Mouse (Mus musculus) cerebellum, adult 2 months (tissue): Measurements from ENCODE around the gene Gstp1. TPM values are rescaled to one million over a fixed set of nuclear protein-coding genes. Genes with fewer than 3 reads are reported as not detected.

Source experiments
- DNase-seq, 2 experiments: peaks; one replicate each; pipeline ENCODE4 v3.0.0; 2021
- H3K27ac ChIP-seq: fragments of 200-500 bp; 2 replicates; pipeline ENCODE4 v1.5.1; 2012; ENCODE audit warnings: low read length, control low read depth, inconsistent platforms; ENCODE audit not compliant: insufficient read depth
- H3K27me3 ChIP-seq: fragments of 200-500 bp; 2 replicates; pipeline ENCODE4 v1.6.1; 2012; ENCODE audit warnings: inconsistent platforms, mild to moderate bottlenecking, low read length, moderate library complexity; ENCODE audit not compliant: control insufficient read depth, insufficient read depth
- H3K4me1 ChIP-seq: fragments of 200-500 bp; 2 replicates; pipeline ENCODE4 v1.6.1; 2011; ENCODE audit warnings: low read length; ENCODE audit not compliant: control insufficient read depth, insufficient read depth
- H3K4me3 ChIP-seq: fragments of 200-500 bp; replicated peaks from 2 replicates; pipeline ENCODE3; 2011; ENCODE audit warnings: mild to moderate bottlenecking, low read depth, low read length, control low read depth; ENCODE audit not compliant: insufficient read depth
- CTCF ChIP-seq: fragments of 200-500 bp; IDR thresholded peaks from 2 replicates; pipeline ENCODE4 v1.5.1; 2011; ENCODE audit warnings: low read depth, mild to moderate bottlenecking, control low read depth, low read length, moderate library complexity, borderline replicate concordance; ENCODE audit not compliant: insufficient read depth
- POLR2A ChIP-seq: fragments of 200-500 bp; IDR thresholded peaks from 2 replicates; pipeline ENCODE4 v1.6.1; 2011; ENCODE audit warnings: low read length, control low read depth, borderline replicate concordance; ENCODE audit not compliant: insufficient read depth
- whole genome bisulfite sequencing: fragments of 180-500 bp; shearing (Covaris S2); methylation state at CpG from one replicate; pipeline ENCODE4 v1.1.7; 2018; 5-methylcytosine and 5-hydroxymethylcytosine counted together
- polyA plus RNA-seq: library from polyadenylated mRNA; depleted of rRNA; stranded (reverse); fragments of >200 nt; gene quantifications from 2 replicates; pipeline ENCODE4 v1.2.3, GENCODE M21; 2012

The Gstp1 gene
- polyA plus RNA-seq, 1 experiment = 561 TPM

GRCm38 (mm10) chr19:4059069-4059740 lies 21.4 kb upstream of the Gstp1 start, which contains the start of gene Gstp3:
Gene Gstp3 (minus strand): TSS chr19:4059569.
- Histone ChIP-seq H3K27me3 (no peaks in the 10 kb centered on the region), H3K27ac (no peak within 1 kb of the TSS), H3K4me3 (no peak within 1 kb of the TSS), H3K4me1 (peaks cover 16% of the 10 kb centered on the region)
- peak in 1 of 2 experiments; percentile 3 for DNase-seq
- WGBS = 87% methylated on average over 15 of the region's 15 CpGs
- no peak for TF ChIP-seq POLR2A
- TF ChIP-seq CTCF = no peak

GRCm38 (mm10) chr19:4058581-4058980 lies 20.8 kb upstream of the Gstp1 start:
- Histone ChIP-seq H3K4me3 (no peak overlapping the region), H3K4me1 (peaks cover 20% of the 10 kb centered on the region), H3K27me3 (no peaks in the 10 kb centered on the region), H3K27ac (no peak overlapping the region)
- WGBS = 95% methylated on average over 5 of the region's 5 CpGs
- TF ChIP-seq POLR2A = no peak
- TF ChIP-seq CTCF = no peak
- no peak for DNase-seq

- TF ChIP-seq CTCF (no peak), POLR2A (no peak)
- H3K27ac ChIP-seq = no peak overlapping the region
- 96% methylated on average over 7 of the region's 7 CpGs for WGBS
- H3K4me3 ChIP-seq = no peak overlapping the region
- DNase-seq = no peak
- H3K4me1 ChIP-seq = peaks cover 20% of the 10 kb centered on the region
- H3K27me3 ChIP-seq = no peaks in the 10 kb centered on the region
These were observed 20.2 kb upstream of the Gstp1 start for GRCm38 (mm10) chr19:4057962-4058361.

GRCm38 (mm10) chr19:4057389-4057788 lies 19.6 kb upstream of the Gstp1 start:
- H3K4me3 ChIP-seq = no peak overlapping the region
- no peak overlapping the region for H3K27ac ChIP-seq
- DNase-seq = no peak
- H3K4me1 ChIP-seq = peaks cover 20% of the 10 kb centered on the region
- H3K27me3 ChIP-seq = no peaks in the 10 kb centered on the region
- TF ChIP-seq POLR2A = no peak
- no peak for TF ChIP-seq CTCF
- 91% methylated on average over 13 of the region's 13 CpGs for WGBS

DNA sequence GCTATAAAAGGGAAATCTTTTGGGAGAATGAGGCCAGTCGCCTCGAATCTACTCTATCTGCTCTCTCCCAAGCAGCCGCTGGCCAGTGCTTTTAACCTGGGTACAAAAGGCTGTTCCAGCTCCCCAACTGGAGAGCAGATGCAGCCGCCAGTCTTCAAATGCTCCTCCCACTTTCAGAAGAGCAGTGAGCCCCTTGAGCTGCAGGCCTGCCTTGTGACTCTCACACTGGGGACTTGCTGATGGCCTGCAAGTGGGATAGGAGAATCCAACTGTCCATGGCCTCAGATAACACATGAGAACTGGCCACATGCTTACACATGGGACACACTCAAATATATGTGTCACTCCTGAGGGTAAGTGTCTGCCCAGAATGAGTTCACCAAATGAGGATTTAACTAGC lies 18.9 kb upstream of the Gstp1 start:
- H3K27me3 ChIP-seq = no peaks in the 10 kb centered on the region
- no peak for DNase-seq
- H3K4me3 ChIP-seq = no peak overlapping the region
- 71% methylated on average over 4 of the region's 4 CpGs for WGBS
- H3K27ac ChIP-seq = no peak overlapping the region
- no peak for TF ChIP-seq POLR2A
- TF ChIP-seq CTCF = no peak
- H3K4me1 ChIP-seq = peaks cover 20% of the 10 kb centered on the region

GRCm38 (mm10) chr19:4055947-4056693 lies 18.3 kb upstream of the Gstp1 start:
- no peak for DNase-seq
- H3K4me3 ChIP-seq = no peak overlapping the region
- H3K27ac ChIP-seq = peak overlapping the region; percentile 88
- H3K27me3 ChIP-seq = no peaks in the 10 kb centered on the region
- TF ChIP-seq CTCF (no peak), POLR2A (no peak)
- 63% methylated on average over 15 of the region's 15 CpGs for WGBS
- peaks cover 20% of the 10 kb centered on the region for H3K4me1 ChIP-seq

DNA sequence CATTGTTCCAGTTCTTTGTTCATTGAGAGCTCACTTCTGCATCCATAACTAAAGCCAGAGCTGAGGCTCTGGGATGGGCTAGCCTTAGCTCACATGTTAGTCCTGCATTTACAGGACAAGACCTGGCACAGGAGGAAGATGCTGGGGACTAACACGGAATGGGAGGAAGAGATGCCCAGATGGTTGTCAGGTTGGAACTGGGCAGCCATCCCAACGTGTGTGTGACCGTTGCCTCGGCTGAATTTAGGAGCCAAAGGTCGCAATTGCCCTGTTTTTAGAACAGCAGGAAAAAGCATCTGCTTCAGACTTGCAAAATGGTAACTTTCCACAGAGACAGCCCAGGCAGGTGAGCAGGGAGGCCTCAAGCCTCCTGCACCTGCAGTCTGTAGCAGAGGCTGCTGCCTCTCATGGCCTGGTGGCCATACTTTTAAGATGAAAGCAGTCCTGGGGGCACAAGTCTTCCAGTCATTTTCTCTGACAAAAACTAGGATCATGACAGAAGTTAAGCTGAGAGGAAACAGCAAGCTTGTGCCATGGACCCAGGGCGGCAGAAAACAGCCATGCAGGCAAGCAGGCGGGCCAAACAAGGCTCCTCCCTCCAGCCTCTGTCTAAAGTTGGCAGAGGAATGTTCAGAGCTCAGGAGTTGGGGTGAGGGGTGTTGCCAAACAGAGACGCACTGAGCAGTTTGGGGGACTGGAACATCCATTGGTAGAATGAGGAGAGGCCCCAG lies 17.6 kb upstream of the Gstp1 start:
- peak overlapping the region; percentile 88 for H3K27ac ChIP-seq
- H3K4me1 ChIP-seq = peaks cover 20% of the 10 kb centered on the region
- WGBS = 21% methylated on average over 8 of the region's 8 CpGs
- no peak overlapping the region for H3K4me3 ChIP-seq
- H3K27me3 ChIP-seq = no peaks in the 10 kb centered on the region
- DNase-seq = peak; percentile 77 to 83
- TF ChIP-seq CTCF (no peak), POLR2A (no peak)

- WGBS = 86% methylated on average over 5 of the region's 5 CpGs
- Histone ChIP-seq H3K27ac (peak overlapping the region; percentile 88; the same call in 1 of the 2 replicates), H3K4me3 (no peak overlapping the region), H3K4me1 (peaks cover 20% of the 10 kb centered on the region), H3K27me3 (no peaks in the 10 kb centered on the region)
- DNase-seq = no peak
- TF ChIP-seq POLR2A (no peak), CTCF (no peak)
These were observed 16.8 kb upstream of the Gstp1 start for GRCm38 (mm10) chr19:4054613-4055012.
